Mouse (Mus musculus): ENCODE data around the gene Glud1. TPM values are rescaled to one million over a fixed set of nuclear protein-coding genes. Genes with fewer than 3 reads are reported as not detected.
A peak's percentile ranks its signal among the peaks of the same experiment; 100 is the strongest.
"Not testable (repeated sequence)": the region's sequence is repeated elsewhere in the genome, so short reads cannot be mapped to it uniquely, and the experiment has no call there.

Glud1 gene
- polyA plus RNA-seq, 1 experiment from 2014 or later = 86.0 TPM

GRCm38 (mm10) chr14:34303265-34303680 lies 7.3 kb upstream of the Glud1 start:
- ATAC-seq (ENCODE audit: low FRiP score) = no peak
- H3K27me3 ChIP-seq (ENCODE audit: control insufficient read depth, insufficient read depth, low read length) = no peaks in the 10 kb centered on the region
- WGBS = 47% methylated on average over 5 of the region's 5 CpGs

GRCm38 (mm10) chr14:34309266-34309665 lies 1.3 kb upstream of the Glud1 start:
- no peaks in the 10 kb centered on the region for H3K36me3 ChIP-seq (ENCODE audit: control insufficient read depth, insufficient read depth, low read length)
- DNase-seq (ENCODE audit: low spot score) = no peak
- H3K4me3 ChIP-seq (ENCODE audit: low read depth, low read length) = no peak overlapping the region
- no peak for ATAC-seq (ENCODE audit: low FRiP score)
- no peak overlapping the region for H3K9ac ChIP-seq (ENCODE audit: low read depth, low read length)
- no peak overlapping the region for H3K27ac ChIP-seq (ENCODE audit: low read depth, low read length)
- no peak overlapping the region for H3K4me2 ChIP-seq (replicated peaks; ENCODE audit: low read depth, low read length)
- H3K4me1 ChIP-seq (replicated peaks; ENCODE audit: control insufficient read depth, insufficient read depth, low read length) = no peaks in the 10 kb centered on the region
- no peaks in the 10 kb centered on the region for H3K9me3 ChIP-seq (ENCODE audit: control insufficient read depth, low read length)
- 92% methylated on average over 4 of the region's 4 CpGs for WGBS
- H3K27me3 ChIP-seq (ENCODE audit: control insufficient read depth, insufficient read depth, low read length) = no peaks in the 10 kb centered on the region

More at GRCm38 (mm10) chr14:34303265-34303680, 7.3 kb upstream of the Glud1 start:
- H3K9me3 ChIP-seq (ENCODE audit: control insufficient read depth, low read length) = no peaks in the 10 kb centered on the region
- H3K4me1 ChIP-seq (replicated peaks; ENCODE audit: control insufficient read depth, insufficient read depth, low read length) = no peaks in the 10 kb centered on the region
- no peak overlapping the region for H3K4me2 ChIP-seq (replicated peaks; ENCODE audit: low read depth, low read length)
- no peaks in the 10 kb centered on the region for H3K36me3 ChIP-seq (ENCODE audit: control insufficient read depth, insufficient read depth, low read length)
- H3K4me3 ChIP-seq (ENCODE audit: low read depth, low read length) = no peak overlapping the region
- no peak overlapping the region for H3K9ac ChIP-seq (ENCODE audit: low read depth, low read length)
- no peak for DNase-seq (ENCODE audit: low spot score)
- H3K27ac ChIP-seq (ENCODE audit: low read depth, low read length) = no peak overlapping the region

- 11% methylated on average over 5 of the region's 5 CpGs for WGBS
These were observed 657 bp upstream of the Glud1 start for GRCm38 (mm10) chr14:34309907-34310233.

GRCm38 (mm10) chr14:34311021-34311631 lies 599 bp downstream of the Glud1 start:
- peak overlapping the region; percentile 70 for H3K4me3 ChIP-seq (ENCODE audit: low read depth, low read length)
- no peak for DNase-seq (ENCODE audit: low spot score)
- H3K9me3 ChIP-seq (ENCODE audit: control insufficient read depth, low read length) = no peaks in the 10 kb centered on the region
- WGBS = under 1% methylated on average over 35 of the region's 47 CpGs
- ATAC-seq (ENCODE audit: low FRiP score) = peak; percentile 52
- no peaks in the 10 kb centered on the region for H3K4me1 ChIP-seq (replicated peaks; ENCODE audit: control insufficient read depth, insufficient read depth, low read length)
- H3K9ac ChIP-seq (ENCODE audit: low read depth, low read length) = peak overlapping the region; percentile 90
- peak overlapping the region; percentile 68 for H3K4me2 ChIP-seq (replicated peaks; ENCODE audit: low read depth, low read length)
- no peaks in the 10 kb centered on the region for H3K36me3 ChIP-seq (ENCODE audit: control insufficient read depth, insufficient read depth, low read length)
- H3K27me3 ChIP-seq (ENCODE audit: control insufficient read depth, insufficient read depth, low read length) = no peaks in the 10 kb centered on the region
- H3K27ac ChIP-seq (ENCODE audit: low read depth, low read length) = peak overlapping the region; percentile 94

More at GRCm38 (mm10) chr14:34309907-34310233, 657 bp upstream of the Glud1 start:
- peak overlapping the region; percentile 48 for H3K4me2 ChIP-seq (replicated peaks; ENCODE audit: low read depth, low read length)
- peak overlapping the region; percentile 70 for H3K4me3 ChIP-seq (ENCODE audit: low read depth, low read length)
- peak overlapping the region; percentile 73 for H3K9ac ChIP-seq (ENCODE audit: low read depth, low read length)
- H3K27me3 ChIP-seq (ENCODE audit: control insufficient read depth, insufficient read depth, low read length) = no peaks in the 10 kb centered on the region
- DNase-seq (ENCODE audit: low spot score) (no peak), ATAC-seq (ENCODE audit: low FRiP score) (no peak)
- no peaks in the 10 kb centered on the region for H3K36me3 ChIP-seq (ENCODE audit: control insufficient read depth, insufficient read depth, low read length)
- peak overlapping the region; percentile 94 for H3K27ac ChIP-seq (ENCODE audit: low read depth, low read length)
- no peaks in the 10 kb centered on the region for H3K9me3 ChIP-seq (ENCODE audit: control insufficient read depth, low read length)
- no peaks in the 10 kb centered on the region for H3K4me1 ChIP-seq (replicated peaks; ENCODE audit: control insufficient read depth, insufficient read depth, low read length)

- peak overlapping the region; percentile 90 for H3K9ac ChIP-seq (ENCODE audit: low read depth, low read length)
- H3K27ac ChIP-seq (ENCODE audit: low read depth, low read length) = no peak overlapping the region
- peak overlapping the region; percentile 68 for H3K4me2 ChIP-seq (replicated peaks; ENCODE audit: low read depth, low read length)
- no peaks in the 10 kb centered on the region for H3K27me3 ChIP-seq (ENCODE audit: control insufficient read depth, insufficient read depth, low read length)
- H3K36me3 ChIP-seq (ENCODE audit: control insufficient read depth, insufficient read depth, low read length) = no peaks in the 10 kb centered on the region
- ATAC-seq (ENCODE audit: low FRiP score) (no peak), DNase-seq (ENCODE audit: low spot score) (peak; percentile 34)
- WGBS = 3% methylated on average over 4 of the region's 4 CpGs
- no peaks in the 10 kb centered on the region for H3K4me1 ChIP-seq (replicated peaks; ENCODE audit: control insufficient read depth, insufficient read depth, low read length)
- H3K9me3 ChIP-seq (ENCODE audit: control insufficient read depth, low read length) = no peaks in the 10 kb centered on the region
- H3K4me3 ChIP-seq (ENCODE audit: low read depth, low read length) = peak overlapping the region; percentile 70
These were observed 1.2 kb downstream of the Glud1 start for GRCm38 (mm10) chr14:34311691-34312090.

- Histone ChIP-seq H3K4me3 (ENCODE audit: low read depth, low read length) (peak overlapping the region; percentile 70), H3K27ac (ENCODE audit: low read depth, low read length) (no peak overlapping the region), H3K36me3 (ENCODE audit: control insufficient read depth, insufficient read depth, low read length) (no peaks in the 10 kb centered on the region), H3K9me3 (ENCODE audit: control insufficient read depth, low read length) (no peaks in the 10 kb centered on the region), H3K4me1 (replicated peaks; ENCODE audit: control insufficient read depth, insufficient read depth, low read length) (no peaks in the 10 kb centered on the region), H3K27me3 (ENCODE audit: control insufficient read depth, insufficient read depth, low read length) (no peaks in the 10 kb centered on the region), H3K9ac (ENCODE audit: low read depth, low read length) (peak overlapping the region; percentile 19; the same call in 1 of the 2 replicates), H3K4me2 (replicated peaks; ENCODE audit: low read depth, low read length) (peak overlapping the region; percentile 68)
- DNase-seq (ENCODE audit: low spot score) = no peak
- 18% methylated on average over 5 of the region's 6 CpGs for WGBS
- ATAC-seq (ENCODE audit: low FRiP score) = no peak
These were observed 2.0 kb downstream of the Glud1 start for GRCm38 (mm10) chr14:34312339-34313048.

GRCm38 (mm10) chr14:34313612-34314011 lies 3.1 kb downstream of the Glud1 start:
- WGBS = 94% methylated on average over 3 of the region's 3 CpGs
- Histone ChIP-seq H3K27me3 (ENCODE audit: control insufficient read depth, insufficient read depth, low read length) (no peaks in the 10 kb centered on the region), H3K9ac (ENCODE audit: low read depth, low read length) (no peak overlapping the region), H3K36me3 (ENCODE audit: control insufficient read depth, insufficient read depth, low read length) (no peaks in the 10 kb centered on the region), H3K27ac (ENCODE audit: low read depth, low read length) (no peak overlapping the region), H3K4me3 (ENCODE audit: low read depth, low read length) (no peak overlapping the region), H3K4me2 (replicated peaks; ENCODE audit: low read depth, low read length) (no peak overlapping the region), H3K9me3 (ENCODE audit: control insufficient read depth, low read length) (no peaks in the 10 kb centered on the region), H3K4me1 (replicated peaks; ENCODE audit: control insufficient read depth, insufficient read depth, low read length) (no peaks in the 10 kb centered on the region)
- DNase-seq (ENCODE audit: low spot score) (no peak), ATAC-seq (ENCODE audit: low FRiP score) (no peak)

- WGBS = 92% methylated on average over 8 of the region's 8 CpGs
These were observed 3.9 kb downstream of the Glud1 start for GRCm38 (mm10) chr14:34314383-34314782.

GRCm38 (mm10) chr14:34314796-34315195 lies 4.3 kb downstream of the Glud1 start:
- 90% methylated on average over 3 of the region's 3 CpGs for WGBS
- Histone ChIP-seq H3K4me1 (replicated peaks; ENCODE audit: control insufficient read depth, insufficient read depth, low read length) (no peaks in the 10 kb centered on the region), H3K27ac (ENCODE audit: low read depth, low read length) (no peak overlapping the region), H3K36me3 (ENCODE audit: control insufficient read depth, insufficient read depth, low read length) (no peaks in the 10 kb centered on the region), H3K9me3 (ENCODE audit: control insufficient read depth, low read length) (no peaks in the 10 kb centered on the region), H3K9ac (ENCODE audit: low read depth, low read length) (no peak overlapping the region), H3K27me3 (ENCODE audit: control insufficient read depth, insufficient read depth, low read length) (no peaks in the 10 kb centered on the region), H3K4me3 (ENCODE audit: low read depth, low read length) (no peak overlapping the region), H3K4me2 (replicated peaks; ENCODE audit: low read depth, low read length) (no peak overlapping the region)
- no peak for DNase-seq (ENCODE audit: low spot score)
- ATAC-seq (ENCODE audit: low FRiP score) = no peak

More at GRCm38 (mm10) chr14:34314383-34314782, 3.9 kb downstream of the Glud1 start:
- not testable (repeated sequence) for H3K36me3 ChIP-seq (ENCODE audit: control insufficient read depth, insufficient read depth, low read length); H3K27ac ChIP-seq (ENCODE audit: low read depth, low read length); ATAC-seq (ENCODE audit: low FRiP score); DNase-seq (ENCODE audit: low spot score); H3K27me3 ChIP-seq (ENCODE audit: control insufficient read depth, insufficient read depth, low read length); H3K4me1 ChIP-seq (replicated peaks; ENCODE audit: control insufficient read depth, insufficient read depth, low read length); H3K9me3 ChIP-seq (ENCODE audit: control insufficient read depth, low read length); H3K4me2 ChIP-seq (replicated peaks; ENCODE audit: low read depth, low read length); H3K9ac ChIP-seq (ENCODE audit: low read depth, low read length); H3K4me3 ChIP-seq (ENCODE audit: low read depth, low read length)

All from hindbrain, embryonic 11.5 days (tissue).